Comparison of ENCODE assay signal across 34 mouse cellular contexts in genomic region chr16:92651256-92651655, GRCm38 (mm10).
"Had no signal": no experiment of that assay in that cellular context is flagged by ENCODE, and none has a peak within 500 bp of the region (broad histone marks: within the 10 kb centered on the region; RNA-seq: fewer than 3 reads in every experiment).

No protein-coding gene starts in this region.

- H3K4me1 ChIP-seq: hindbrain, embryonic 15.5 days had no signal

- H3K4me2 ChIP-seq: heart, embryonic 11.5 days; heart, embryonic 12.5 days; heart, embryonic 13.5 days; heart, embryonic 15.5 days; hindbrain, embryonic 12.5 days; hindbrain, embryonic 13.5 days; hindbrain, embryonic 14.5 days; hindbrain, embryonic 15.5 days; intestine, embryonic 15.5 days; kidney, embryonic 15.5 days had no signal

- DNase-seq: heart, postnatal 10 days; heart, postnatal 14 days; heart, postnatal 36 days; heart, postnatal 4 days; kidney, adult 11 months; kidney, adult 18-20 months; kidney, adult 2 months; kidney, adult 8-10 months; kidney, adult 9 months; kidney, postnatal 10 days; kidney, postnatal 14 days; kidney, postnatal 25 days; kidney, postnatal 36 days; kidney, postnatal 4 days; layer of hippocampus, adult 9-11 months; layer of hippocampus, postnatal 36 days had no signal

- H3K4me3 ChIP-seq: heart, embryonic 10.5 days; heart, embryonic 12.5 days; heart, embryonic 13.5 days; heart, embryonic 15.5 days; hindbrain, embryonic 10.5 days; hindbrain, embryonic 12.5 days; hindbrain, embryonic 13.5 days; hindbrain, embryonic 15.5 days; intestine, embryonic 15.5 days; kidney, embryonic 15.5 days; layer of hippocampus, adult 2 months had no signal

- ATAC-seq: hindbrain, embryonic 16.5 days; hindbrain, postnatal 0 days; inflammation-experienced regulatory T-cells, adult 6 months; intestine, embryonic 15.5 days; intestine, embryonic 16.5 days; intestine, postnatal 0 days had no signal

- H3K27me3 ChIP-seq: heart, embryonic 12.5 days; heart, embryonic 13.5 days; heart, embryonic 15.5 days; hindbrain, embryonic 12.5 days; hindbrain, embryonic 13.5 days; hindbrain, embryonic 15.5 days; intestine, embryonic 15.5 days; kidney, embryonic 15.5 days had no signal

- H3K9me3 ChIP-seq: heart, embryonic 10.5 days; heart, embryonic 13.5 days; heart, embryonic 15.5 days; hindbrain, embryonic 10.5 days; hindbrain, embryonic 12.5 days; hindbrain, embryonic 13.5 days; hindbrain, embryonic 15.5 days; intestine, embryonic 15.5 days; kidney, embryonic 15.5 days had no signal

- H3K36me3 ChIP-seq: heart, embryonic 10.5 days; heart, embryonic 12.5 days; heart, embryonic 13.5 days; heart, embryonic 15.5 days; hindbrain, embryonic 10.5 days; hindbrain, embryonic 12.5 days; hindbrain, embryonic 13.5 days; hindbrain, embryonic 15.5 days; intestine, embryonic 15.5 days; kidney, embryonic 15.5 days had no signal
